15 mouse cellular contexts compared by ENCODE assay signal in the genomic region with DNA sequence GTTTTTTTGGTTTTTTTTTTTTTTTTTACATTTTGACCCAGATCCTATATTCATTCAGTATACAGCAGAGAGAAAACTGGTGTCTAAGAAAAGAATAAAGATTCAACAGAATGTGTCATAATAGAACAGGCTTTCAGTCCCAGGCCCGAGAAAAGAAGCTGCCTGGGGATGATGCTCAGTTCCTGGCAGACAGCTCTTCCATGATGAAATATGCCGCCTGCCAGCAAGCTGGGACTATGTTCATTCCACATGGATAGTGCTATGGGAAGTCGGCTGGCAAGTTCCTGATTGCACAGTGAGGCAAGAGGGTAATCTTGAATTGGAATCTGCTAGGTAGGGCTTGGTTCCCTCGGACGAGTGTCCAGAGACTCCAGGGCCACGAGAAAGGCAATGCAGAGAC. TPM values are rescaled to one million over a fixed set of nuclear protein-coding genes. Genes with fewer than 3 reads are reported as not detected.
DNase-seq lines count a peak whose midpoint lies in the region; ATAC-seq and TF ChIP-seq lines count a peak whose summit lies in the region.
"Had no signal": no experiment of that assay in that cellular context is flagged by ENCODE, and none has a peak within 500 bp of the region (broad histone marks: within the 10 kb centered on the region; RNA-seq: fewer than 3 reads in every experiment).

No protein-coding gene starts in this region.

- WGBS in forebrain, postnatal 0 days, result 69% methylated on average over 6 of the region's 6 CpGs
- WGBS in forebrain, embryonic 11.5 days, result 84% methylated on average over 6 of the region's 6 CpGs
- WGBS in midbrain, embryonic 10.5 days, result 88% methylated on average over 6 of the region's 6 CpGs

- no peak overlapping the region for H3K9ac ChIP-seq in forebrain, postnatal 0 days
- no peak overlapping the region for H3K9ac ChIP-seq in forebrain, embryonic 11.5 days (ENCODE audit: low read length)
- H3K9ac ChIP-seq: embryonic facial prominence, embryonic 13.5 days; heart, embryonic 15.5 days; limb, embryonic 12.5 days; stomach, embryonic 15.5 days had no signal

- H3K9me3 ChIP-seq in forebrain, postnatal 0 days (ENCODE audit: low read length), result no peaks in the 10 kb centered on the region
- no peaks in the 10 kb centered on the region for H3K9me3 ChIP-seq in forebrain, embryonic 11.5 days (ENCODE audit: control insufficient read depth, low read length)
- peaks cover 4% of the 10 kb centered on the region for H3K9me3 ChIP-seq in midbrain, embryonic 10.5 days (replicated peaks)
- H3K9me3 ChIP-seq: embryonic facial prominence, embryonic 13.5 days; heart, embryonic 15.5 days; limb, embryonic 12.5 days; stomach, embryonic 15.5 days had no signal

- no peak overlapping the region for H3K27ac ChIP-seq in forebrain, postnatal 0 days (ENCODE audit: low read depth, low read length)
- H3K27ac ChIP-seq in forebrain, embryonic 11.5 days (ENCODE audit: low read depth, low read length), result no peak overlapping the region
- no peak overlapping the region for H3K27ac ChIP-seq in midbrain, embryonic 10.5 days (replicated peaks)
- H3K27ac ChIP-seq: embryonic facial prominence, embryonic 13.5 days; gastrocnemius, adult 2 months; heart, embryonic 15.5 days; limb, embryonic 12.5 days; stomach, embryonic 15.5 days had no signal

- H3K27me3 ChIP-seq in forebrain, postnatal 0 days (ENCODE audit: insufficient read depth, low read length), result no peaks in the 10 kb centered on the region
- no peaks in the 10 kb centered on the region for H3K27me3 ChIP-seq in forebrain, embryonic 11.5 days (ENCODE audit: control insufficient read depth, insufficient read depth, low read length)
- no peaks in the 10 kb centered on the region for H3K27me3 ChIP-seq in midbrain, embryonic 10.5 days (ENCODE audit: low read depth, poor library complexity, severe bottlenecking)
- H3K27me3 ChIP-seq: embryonic facial prominence, embryonic 13.5 days; heart, embryonic 15.5 days; limb, embryonic 12.5 days; stomach, embryonic 15.5 days had no signal

- no peak for TF ChIP-seq CTCF in forebrain, postnatal 0 days (IDR thresholded peaks at IDR 0.05; ENCODE audit: low read depth)

- H3K4me3 ChIP-seq in forebrain, postnatal 0 days (ENCODE audit: low read depth, low read length), result no peak overlapping the region
- H3K4me3 ChIP-seq in forebrain, embryonic 11.5 days (ENCODE audit: low read depth, low read length), result no peak overlapping the region
- no peak overlapping the region for H3K4me3 ChIP-seq in midbrain, embryonic 10.5 days
- H3K4me3 ChIP-seq: embryonic facial prominence, embryonic 13.5 days; gastrocnemius, adult 2 months; heart, embryonic 15.5 days; limb, embryonic 12.5 days; stomach, embryonic 15.5 days had no signal

- H3K4me1 ChIP-seq in forebrain, postnatal 0 days (ENCODE audit: insufficient read depth), result no peaks in the 10 kb centered on the region
- H3K4me1 ChIP-seq in forebrain, embryonic 11.5 days (replicated peaks; ENCODE audit: control insufficient read depth, insufficient read depth, low read length), result no peaks in the 10 kb centered on the region
- H3K4me1 ChIP-seq in midbrain, embryonic 10.5 days, result 0 out of 2 replicates have a peak, but pooled peaks cover 3% of the 10 kb centered on the region
- H3K4me1 ChIP-seq: embryonic facial prominence, embryonic 13.5 days; heart, embryonic 15.5 days; limb, embryonic 12.5 days; stomach, embryonic 15.5 days had no signal

- H3K4me2 ChIP-seq in forebrain, postnatal 0 days (ENCODE audit: low read depth), result no peak overlapping the region
- no peak overlapping the region for H3K4me2 ChIP-seq in forebrain, embryonic 11.5 days (ENCODE audit: low read depth, low read length, severe bottlenecking)
- H3K4me2 ChIP-seq: embryonic facial prominence, embryonic 13.5 days; heart, embryonic 15.5 days; limb, embryonic 12.5 days; stomach, embryonic 15.5 days had no signal

- ATAC-seq in forebrain, postnatal 0 days, result peak; percentile 63
- no peak for ATAC-seq in forebrain, embryonic 11.5 days (replicated peaks; ENCODE audit: low FRiP score)
- no peak for ATAC-seq in erythroblast, adult 5-6 weeks (replicated peaks; ENCODE audit: low FRiP score, poor library complexity, severe bottlenecking)

- peak; percentile 70 for DNase-seq in forebrain, postnatal 0 days
- no peak for DNase-seq in forebrain, embryonic 11.5 days (ENCODE audit: low spot score)
- DNase-seq in Muller cell, postnatal 12 days (ENCODE audit: inconsistent ontology term), result peak; percentile 35
- peak; percentile 64 to 67 for DNase-seq in cerebellum, postnatal 10 days
- peak; percentile 12 to 29 for DNase-seq in layer of hippocampus, postnatal 10 days (ENCODE audit: low spot score in 2 of 2)
- no peak for DNase-seq in gastrocnemius, adult 18-20 months (ENCODE audit: low spot score)
- no peak for DNase-seq in midbrain, embryonic 10.5 days (ENCODE audit: low spot score)
- DNase-seq: gastrocnemius, adult 2 months; kidney, adult 2 months; lung, postnatal 36 days had no signal

- no peaks in the 10 kb centered on the region for H3K36me3 ChIP-seq in forebrain, postnatal 0 days (ENCODE audit: insufficient read depth)
- no peaks in the 10 kb centered on the region for H3K36me3 ChIP-seq in forebrain, embryonic 11.5 days (ENCODE audit: control insufficient read depth, insufficient read depth, low read length)
- H3K36me3 ChIP-seq in midbrain, embryonic 10.5 days, result no peaks in the 10 kb centered on the region
- H3K36me3 ChIP-seq: embryonic facial prominence, embryonic 13.5 days; heart, embryonic 15.5 days; limb, embryonic 12.5 days; stomach, embryonic 15.5 days had no signal

RNA-seq across cellular contexts. Expression of a gene that starts 5.1 kb away (rescaled TPM):
- 8.6 and 13.0 TPM in 2 replicates for total RNA-seq in forebrain, postnatal 0 days (2014; rRNA removed)
- polyA plus RNA-seq in forebrain, postnatal 0 days (2015; fragmentation: Nextera tagmentation; extraction: Ambion mirVana), result 2.4 and 3.7 TPM in 2 replicates
- 3.6 and 3.8 TPM in 2 replicates for polyA plus RNA-seq in forebrain, embryonic 11.5 days (2014; fragmentation: Nextera tagmentation; extraction: Ambion mirVana)
- 1 to 10 TPM; 9.0 to 9.8 TPM for total RNA-seq in layer of hippocampus, postnatal 10 days (2021)
- 1 to 10 TPM; 1.8 to 1.9 TPM for total RNA-seq in gastrocnemius, adult 18-20 months (2021)
- 0.19 TPM in 1 of 2 replicates, not detected in the other for total RNA-seq in erythroblast, adult 5-6 weeks (2015; ENCODE audit: low replicate concordance)
- total RNA-seq in erythroblast, adult 5-6 weeks (2017; ENCODE audit: low replicate concordance), result 0.26 and 0.28 TPM in 2 replicates
- polyA plus RNA-seq in midbrain, embryonic 10.5 days (2016; fragmentation: Nextera tagmentation; extraction: Ambion mirVana), result 3.4 and 4.1 TPM in 2 replicates

RNA-seq across cellular contexts. Expression of a gene that starts 42.0 kb away (rescaled TPM):
- total RNA-seq in forebrain, postnatal 0 days (2014; rRNA removed), result 484 and 488 TPM in 2 replicates
- 573 and 690 TPM in 2 replicates for polyA plus RNA-seq in forebrain, postnatal 0 days (2015; fragmentation: Nextera tagmentation; extraction: Ambion mirVana)
- 382 and 393 TPM in 2 replicates for polyA plus RNA-seq in forebrain, embryonic 11.5 days (2014; fragmentation: Nextera tagmentation; extraction: Ambion mirVana)
- total RNA-seq in layer of hippocampus, postnatal 10 days (2021), result 100 to 1,000 TPM; 304 to 309 TPM
- total RNA-seq in gastrocnemius, adult 18-20 months (2021), result 10 to 100 TPM in 1 of 2 experiments, 1 to 10 TPM in 1; 7.3 to 10.6 TPM
- 15.0 and 26.3 TPM in 2 replicates for total RNA-seq in erythroblast, adult 5-6 weeks (2015; ENCODE audit: low replicate concordance)
- total RNA-seq in erythroblast, adult 5-6 weeks (2017; ENCODE audit: low replicate concordance), result 8.6 and 12.1 TPM in 2 replicates
- 327 and 360 TPM in 2 replicates for polyA plus RNA-seq in midbrain, embryonic 10.5 days (2016; fragmentation: Nextera tagmentation; extraction: Ambion mirVana)

Comparison
In these comparisons a context has a peak if more than half of its experiments do, and no peak if none do; other contexts are left out.
1. DNase-seq: peak in forebrain, postnatal 0 days (single experiment), Muller cell, postnatal 12 days (single experiment), cerebellum, postnatal 10 days (2 of 2) and layer of hippocampus, postnatal 10 days (2 of 2); none in forebrain, embryonic 11.5 days (single experiment), gastrocnemius, adult 18-20 months (single experiment) and midbrain, embryonic 10.5 days (single experiment).
2. RNA of a gene that starts 42.0 kb away (total RNA-seq): 484 to 488 TPM in forebrain, postnatal 0 days and 304 to 309 TPM in layer of hippocampus, postnatal 10 days; 8.6 to 26.3 TPM in erythroblast, adult 5-6 weeks and 7.3 to 10.6 TPM in gastrocnemius, adult 18-20 months; every median in the first group is over 10 times any median in the second.